Mouse (Mus musculus) lung, postnatal 0 days (tissue): ENCODE results near the gene Olfr545.

Source experiments
- CTCF ChIP-seq: IDR thresholded peaks from 2 replicates; pipeline ENCODE4 v1.5.1; 2016; ENCODE audit warnings: antibody characterized with exemption, mild to moderate bottlenecking
- EP300 ChIP-seq: IDR thresholded peaks from 2 replicates; pipeline ENCODE4 v1.6.1; 2016; ENCODE audit warnings: antibody characterized with exemption, mild to moderate bottlenecking, control low read depth

- TF ChIP-seq CTCF: no peak
- no peak for TF ChIP-seq EP300
These were observed 13.3 kb downstream of the Olfr545 start for GRCm38 (mm10) chr7:102486105-102486504.
